Mouse (Mus musculus) urinary bladder, postnatal 10 days (tissue): Measurements from ENCODE around the gene Olfr1205.

Experiments
- DNase-seq: peaks from one replicate; pipeline ENCODE4 v3.0.0; 2022; ENCODE audit warnings: low spot score

The Olfr1205 gene

DNA sequence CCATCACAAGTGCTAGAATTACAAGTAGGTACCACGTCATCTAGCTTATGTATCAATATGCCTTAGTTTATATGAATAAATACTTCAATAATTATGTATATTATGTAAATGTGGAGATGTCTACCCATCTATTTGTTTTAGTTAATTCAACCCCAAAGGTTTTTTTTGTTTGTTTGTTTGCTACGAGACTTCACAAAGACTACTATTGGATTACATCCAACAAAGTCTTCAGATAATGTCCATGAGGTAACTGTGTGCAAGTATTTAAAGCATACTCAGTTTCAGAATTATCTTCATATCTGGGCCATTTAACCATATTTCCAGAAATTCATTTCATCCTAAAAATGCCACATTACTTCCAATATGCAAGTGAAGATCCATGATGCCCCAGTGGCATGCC is at the start of gene Olfr1205:
Olfr1205 (plus strand) TSS at position 301 of the 400 bp plus-strand sequence.
- DNase-seq = no peak

DNA sequence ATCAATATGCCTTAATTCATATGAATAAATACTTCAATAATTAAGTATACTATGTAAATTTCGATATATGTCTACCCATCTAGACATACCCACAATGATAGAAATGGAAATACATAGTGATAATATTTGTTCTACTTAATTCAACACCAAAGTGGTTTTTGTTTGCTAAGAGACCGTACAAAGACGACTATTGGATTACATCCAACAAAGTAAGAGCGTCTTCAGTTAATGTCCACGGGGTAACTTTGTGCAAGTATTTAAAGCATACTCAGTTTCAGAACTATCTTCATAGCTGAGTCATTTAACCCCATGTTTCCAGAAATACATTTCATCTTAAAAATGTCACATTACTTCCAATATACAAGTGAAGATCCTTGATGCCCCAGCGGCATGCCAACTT is 36.8 kb upstream of the Olfr1205 start, which contains the start of gene Olfr1201:
Olfr1201 (plus strand) TSS at position 301 of the 400 bp plus-strand sequence.
- DNase-seq = no peak

GRCm38 (mm10) chr2:88814196-88814595 is 15.3 kb upstream of the Olfr1205 start, which contains the start of gene Olfr1202:
TSS of gene Olfr1202 (plus strand) at chr2:88814496.
- DNase-seq = no peak

GRCm38 (mm10) chr2:88838477-88838876 is 8.9 kb downstream of the Olfr1205 start:
- DNase-seq = no peak

- DNase-seq = no peak
Measured at GRCm38 (mm10) chr2:88848992-88849391, 19.5 kb downstream of the Olfr1205 start, which contains the start of gene Olfr1204. TSS of gene Olfr1204 (plus strand) at chr2:88849292.

DNA sequence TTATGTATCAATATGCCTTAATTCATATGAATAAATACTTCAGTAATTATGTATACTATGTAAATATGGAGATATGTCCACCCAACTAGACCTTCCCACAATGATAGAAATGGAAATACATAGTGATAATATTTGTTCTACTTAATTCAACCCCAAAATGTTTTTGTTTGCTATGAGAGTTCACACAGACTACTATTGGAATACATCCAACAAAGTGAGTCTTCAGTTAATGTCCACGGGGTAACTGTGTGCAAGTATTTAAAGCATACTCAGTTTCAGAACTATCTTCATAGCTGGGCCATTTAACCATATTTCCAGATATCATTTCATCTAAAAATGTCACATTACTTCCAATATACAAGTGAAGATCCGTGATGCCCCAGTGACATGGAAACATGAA is 33.4 kb downstream of the Olfr1205 start, which contains the start of gene Olfr1206:
Olfr1206 (plus strand) TSS at position 301 of the 400 bp plus-strand sequence.
- no peak for DNase-seq
